Mouse (Mus musculus) cerebellum, adult 2 months (tissue): Measurements from ENCODE around the gene Gm3402.

ENCODE experiments used
- CTCF ChIP-seq: fragments of 200-500 bp; IDR thresholded peaks from 2 replicates; pipeline ENCODE4 v1.5.1; 2011; ENCODE audit warnings: low read depth, mild to moderate bottlenecking, control low read depth, low read length, moderate library complexity, borderline replicate concordance; ENCODE audit not compliant: insufficient read depth
- POLR2A ChIP-seq: fragments of 200-500 bp; IDR thresholded peaks from 2 replicates; pipeline ENCODE4 v1.6.1; 2011; ENCODE audit warnings: low read length, control low read depth, borderline replicate concordance; ENCODE audit not compliant: insufficient read depth

DNA sequence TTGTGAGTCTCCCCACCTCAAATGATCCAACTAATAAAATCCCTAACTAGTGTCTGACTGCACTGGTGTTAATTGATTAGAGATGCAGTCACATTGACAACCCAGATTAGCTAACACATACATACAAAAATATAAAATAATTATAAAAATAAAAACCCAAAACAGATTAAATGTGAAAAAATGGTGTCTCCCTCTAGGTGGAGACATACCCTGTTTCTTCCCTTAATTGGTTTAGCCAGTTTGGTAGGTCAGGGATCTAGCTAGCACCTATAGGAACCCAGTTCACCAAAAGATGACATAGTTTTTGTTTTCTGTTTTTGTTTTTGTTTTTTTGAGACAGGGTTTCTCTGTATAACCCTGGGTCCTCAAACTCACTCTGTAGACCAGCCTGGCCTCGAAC, 50.3 kb downstream of the Gm3402 start:
- TF ChIP-seq CTCF (no peak), POLR2A (no peak)
